Mouse (Mus musculus) forebrain, embryonic 15.5 days (tissue): ENCODE measurements around the gene Slc38a6. TPM values are rescaled to one million over a fixed set of nuclear protein-coding genes. Genes with fewer than 3 reads are reported as not detected.

Source experiments
- ATAC-seq: fragments of 200-750 bp; cut with Nextera tagmentation; replicated peaks from 2 replicates; pipeline ENCODE4 v1.8.0; 2017; ENCODE audit warnings: mild to moderate bottlenecking, moderate TSS enrichment, moderate library complexity
- H3K27ac ChIP-seq: fragments of 300-500 bp; sonication (generic); replicated peaks from 2 replicates; pipeline ENCODE4 v1.5.1; 2015; ENCODE audit warnings: mild to moderate bottlenecking, inconsistent platforms
- H3K27me3 ChIP-seq: fragments of 300-500 bp; sonication (generic); 2 replicates; pipeline ENCODE4 v1.6.1; 2015; ENCODE audit warnings: inconsistent platforms
- H3K36me3 ChIP-seq: fragments of 300-500 bp; sonication (generic); 2 replicates; pipeline ENCODE4 v1.6.1; 2015; ENCODE audit warnings: mild to moderate bottlenecking, inconsistent platforms
- H3K4me1 ChIP-seq: fragments of 300-500 bp; sonication (generic); 2 replicates; pipeline ENCODE4 v1.6.1; 2015; ENCODE audit warnings: inconsistent platforms
- H3K4me2 ChIP-seq: fragments of 300-500 bp; sonication (generic); replicated peaks from 2 replicates; pipeline ENCODE4 v1.6.1; 2015; ENCODE audit warnings: mild to moderate bottlenecking, inconsistent platforms
- H3K4me3 ChIP-seq: fragments of 300-500 bp; sonication (generic); 2 replicates; pipeline ENCODE4 v1.5.1; 2015; ENCODE audit warnings: mild to moderate bottlenecking, inconsistent platforms
- H3K9ac ChIP-seq: fragments of 300-500 bp; sonication (generic); replicated peaks from 2 replicates; pipeline ENCODE4 v1.6.1; 2015; ENCODE audit warnings: mild to moderate bottlenecking, inconsistent platforms
- H3K9me3 ChIP-seq: fragments of 300-500 bp; sonication (generic); 2 replicates; pipeline ENCODE4 v1.6.1; 2016; ENCODE audit warnings: inconsistent platforms
- WGBS: fragments of 180-500 bp; shearing (Covaris S2); methylation state at CpG from one replicate; pipeline ENCODE4 v1.1.7; 2015; ENCODE audit warnings: mixed read lengths; 5-methylcytosine and 5-hydroxymethylcytosine counted together
- polyA plus RNA-seq: library from polyadenylated mRNA; unstranded; fragments of >200 nt; fragmentation: Nextera tagmentation; extraction: Ambion mirVana; gene quantifications from 2 replicates; pipeline ENCODE4 v1.2.1, GENCODE M21; 2015

Gene Slc38a6
- polyA plus RNA-seq, 1 experiment from 2014 or later = 6.7 TPM

DNA sequence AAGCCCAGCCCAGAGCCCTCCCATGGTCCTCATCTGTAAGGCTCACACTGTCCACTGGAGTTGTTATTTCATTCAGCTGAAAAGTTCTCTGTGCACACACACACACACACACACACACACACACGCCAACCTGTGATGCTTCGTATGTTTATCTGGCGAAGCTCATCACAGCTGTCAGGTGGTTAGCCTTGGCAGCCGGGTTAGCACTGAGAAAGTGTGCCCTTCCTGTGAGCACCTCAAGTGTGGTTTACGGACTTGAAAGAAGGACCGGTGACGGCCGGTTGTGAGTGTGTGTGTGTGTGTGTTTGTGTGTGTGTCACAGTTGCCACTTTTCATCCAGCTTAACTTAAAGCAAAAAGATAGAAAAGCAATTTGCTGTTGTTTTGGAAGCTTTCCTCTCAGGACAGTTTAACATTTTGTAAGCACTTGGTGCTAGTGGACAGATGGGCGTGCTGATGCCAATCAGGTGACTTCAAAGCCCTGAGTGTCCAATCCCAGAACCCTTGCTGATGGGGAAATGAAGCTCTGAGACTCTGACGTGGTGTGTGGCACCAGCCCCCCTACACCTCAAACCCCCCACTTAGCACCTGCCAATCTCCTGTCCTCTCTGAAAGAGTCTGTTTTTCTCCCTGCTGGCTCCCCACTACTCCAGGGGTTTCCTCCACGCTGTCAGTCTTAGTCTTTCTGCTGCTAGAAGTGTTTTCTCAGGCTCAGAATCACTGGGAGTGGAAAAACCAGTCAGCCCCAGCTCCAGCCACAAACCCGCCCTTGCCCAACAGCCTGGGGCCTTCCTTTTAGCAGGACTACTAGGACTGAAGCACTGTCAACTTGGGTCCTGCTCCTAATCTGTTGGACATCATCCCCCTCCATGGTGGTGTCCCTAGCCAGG is 96.0 kb downstream of the Slc38a6 start:
- Histone ChIP-seq H3K4me2 (no peak overlapping the region), H3K4me3 (no peak overlapping the region), H3K36me3 (no peaks in the 10 kb centered on the region), H3K27ac (no peak overlapping the region), H3K9me3 (no peaks in the 10 kb centered on the region), H3K9ac (no peak overlapping the region), H3K4me1 (no peaks in the 10 kb centered on the region), H3K27me3 (no peaks in the 10 kb centered on the region)
- no peak for ATAC-seq
- 76% methylated on average over 12 of the region's 12 CpGs for WGBS

DNA sequence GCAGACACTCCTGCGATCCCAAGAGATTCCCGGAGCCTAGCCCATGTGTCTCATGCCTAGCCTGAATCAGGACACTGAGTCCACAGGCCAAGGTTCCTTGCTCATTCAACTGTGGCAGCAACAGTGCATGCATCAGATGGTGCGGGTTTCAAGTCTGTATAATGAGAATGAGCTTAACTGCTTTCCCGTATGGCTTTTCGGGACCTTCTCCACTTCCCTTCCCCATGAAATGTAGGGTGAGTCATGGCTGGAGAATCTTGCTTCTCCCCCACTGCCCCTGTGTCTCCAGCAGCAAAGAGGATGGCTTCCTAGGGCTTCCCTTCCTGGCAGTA is 96.6 kb downstream of the Slc38a6 start:
- Histone ChIP-seq H3K36me3 (no peaks in the 10 kb centered on the region), H3K27ac (no peak overlapping the region), H3K9me3 (no peaks in the 10 kb centered on the region), H3K4me1 (no peaks in the 10 kb centered on the region), H3K4me3 (no peak overlapping the region), H3K9ac (no peak overlapping the region), H3K4me2 (no peak overlapping the region), H3K27me3 (no peaks in the 10 kb centered on the region)
- whole genome bisulfite sequencing = 83% methylated on average over 5 of the region's 5 CpGs
- ATAC-seq = no peak

DNA sequence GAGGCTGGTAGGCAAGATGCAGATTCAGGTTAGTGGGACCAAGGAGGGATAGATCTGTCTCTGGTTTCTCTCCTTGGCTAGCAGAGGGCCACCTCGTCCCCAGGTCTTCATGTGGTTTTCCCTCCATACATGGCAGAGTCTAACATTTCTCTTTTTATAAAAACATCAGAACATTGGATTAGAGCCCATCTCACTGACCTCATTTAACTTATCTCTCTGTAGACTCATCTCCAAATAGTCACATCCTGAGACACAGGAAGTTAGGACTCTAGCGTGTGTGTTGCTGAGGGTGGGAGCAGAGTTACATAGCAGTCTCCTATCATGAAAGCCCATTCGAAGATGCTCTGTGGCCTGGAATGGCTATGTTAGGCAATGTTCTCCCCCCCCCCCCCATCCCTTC is 97.3 kb downstream of the Slc38a6 start:
- H3K4me2 ChIP-seq = no peak overlapping the region
- 86% methylated on average over 3 of the region's 3 CpGs for WGBS
- no peak for ATAC-seq
- H3K4me3 ChIP-seq = no peak overlapping the region
- no peak overlapping the region for H3K27ac ChIP-seq
- no peaks in the 10 kb centered on the region for H3K4me1 ChIP-seq
- no peaks in the 10 kb centered on the region for H3K9me3 ChIP-seq
- H3K36me3 ChIP-seq = no peaks in the 10 kb centered on the region
- H3K9ac ChIP-seq = no peak overlapping the region
- no peaks in the 10 kb centered on the region for H3K27me3 ChIP-seq

DNA sequence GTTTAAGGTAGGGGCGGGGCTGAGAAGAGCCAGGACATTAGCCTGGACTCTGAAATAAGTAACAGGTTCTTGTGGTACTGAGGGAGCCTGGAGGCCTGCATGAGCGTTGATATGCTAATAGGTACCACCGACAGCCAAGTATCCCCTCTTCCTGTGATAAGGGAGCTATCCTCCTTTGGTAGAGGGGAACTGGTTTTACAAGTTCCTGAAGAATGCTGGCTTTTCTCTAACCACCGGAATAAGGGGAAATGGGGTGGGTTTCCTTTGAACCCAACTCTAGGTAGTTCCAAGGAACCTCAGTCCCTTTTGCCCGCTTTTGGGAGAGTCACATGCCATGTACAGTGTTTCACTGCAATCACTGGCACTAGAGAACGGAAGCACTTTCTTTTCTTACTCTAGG is 98.2 kb downstream of the Slc38a6 start:
- Histone ChIP-seq H3K27me3 (no peaks in the 10 kb centered on the region), H3K4me3 (no peak overlapping the region), H3K36me3 (no peaks in the 10 kb centered on the region), H3K4me1 (no peaks in the 10 kb centered on the region), H3K9me3 (no peaks in the 10 kb centered on the region), H3K4me2 (no peak overlapping the region), H3K9ac (no peak overlapping the region), H3K27ac (no peak overlapping the region)
- WGBS = 67% methylated on average over 6 of the region's 6 CpGs
- ATAC-seq = no peak

DNA sequence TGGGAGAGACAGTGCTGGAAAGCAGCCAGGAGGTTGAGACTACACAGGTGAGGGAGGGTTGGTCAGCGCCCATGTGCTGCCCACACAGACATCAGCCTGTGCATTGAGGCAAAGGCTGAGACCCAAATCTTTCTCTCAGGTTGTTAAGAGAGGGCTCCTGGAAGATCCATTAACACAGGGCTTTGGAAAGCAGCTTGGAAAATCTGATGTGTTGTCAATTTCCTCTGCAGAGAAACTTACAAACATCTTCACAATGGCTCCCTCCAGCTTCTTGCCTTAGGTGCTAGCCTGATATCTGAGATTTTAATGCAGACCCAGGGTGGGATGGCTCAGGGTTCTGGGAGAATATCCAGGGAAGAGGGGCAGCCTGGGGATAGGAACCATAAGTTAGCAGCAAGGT is 105.9 kb downstream of the Slc38a6 start:
- no peak overlapping the region for H3K27ac ChIP-seq
- H3K4me2 ChIP-seq = no peak overlapping the region
- no peak for ATAC-seq
- H3K9ac ChIP-seq = no peak overlapping the region
- no peaks in the 10 kb centered on the region for H3K4me1 ChIP-seq
- WGBS = 86% methylated on average over 1 of the region's 1 CpGs
- H3K27me3 ChIP-seq = no peaks in the 10 kb centered on the region
- no peaks in the 10 kb centered on the region for H3K9me3 ChIP-seq
- H3K36me3 ChIP-seq = no peaks in the 10 kb centered on the region
- H3K4me3 ChIP-seq = no peak overlapping the region

DNA sequence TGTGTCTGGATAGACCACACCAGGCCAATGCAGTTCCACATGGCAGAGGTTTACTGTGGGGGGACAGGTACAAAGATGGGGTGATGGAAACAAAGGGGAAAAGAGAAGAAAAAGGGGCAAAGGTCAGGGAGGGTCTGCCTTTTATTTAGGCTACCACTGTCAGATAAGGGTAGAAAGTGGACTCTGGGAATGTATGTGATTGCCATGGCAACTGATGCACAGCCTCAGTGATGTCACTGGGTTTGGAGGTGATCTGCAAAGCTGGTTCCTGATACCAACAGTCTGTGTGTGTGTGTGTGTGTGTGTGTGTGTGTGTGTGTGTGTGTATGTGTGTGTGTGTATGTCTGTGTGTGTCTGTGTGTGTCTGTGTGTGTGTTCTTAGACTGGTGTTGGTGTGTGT is 106.4 kb downstream of the Slc38a6 start:
- H3K4me2 ChIP-seq = no peak overlapping the region
- no peak overlapping the region for H3K27ac ChIP-seq
- no peaks in the 10 kb centered on the region for H3K4me1 ChIP-seq
- H3K27me3 ChIP-seq = no peaks in the 10 kb centered on the region
- no peak overlapping the region for H3K9ac ChIP-seq
- ATAC-seq = no peak
- H3K4me3 ChIP-seq = no peak overlapping the region
- H3K36me3 ChIP-seq = no peaks in the 10 kb centered on the region
- no peaks in the 10 kb centered on the region for H3K9me3 ChIP-seq

DNA sequence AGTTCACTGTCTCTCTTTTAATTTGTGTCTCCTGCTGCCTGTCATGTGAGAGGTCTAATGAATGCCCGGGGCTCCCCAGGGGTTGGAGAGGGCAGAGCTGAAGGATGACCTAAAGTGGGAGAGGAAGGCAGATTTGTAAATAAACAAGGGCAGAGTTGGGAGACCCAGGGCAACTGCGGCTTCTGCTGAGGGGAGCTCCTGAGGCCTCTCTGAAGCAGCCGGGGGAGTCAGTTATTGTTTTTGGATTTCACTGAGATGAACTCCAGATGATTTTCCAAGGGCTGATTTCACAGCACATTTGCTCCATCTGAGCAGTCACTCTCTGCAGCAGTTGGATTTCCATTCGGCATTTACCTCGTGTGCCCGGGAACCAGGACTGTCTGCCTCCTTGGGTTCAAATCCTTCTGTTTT is 107.3 kb downstream of the Slc38a6 start:
- H3K4me3 ChIP-seq = no peak overlapping the region
- no peak overlapping the region for H3K27ac ChIP-seq
- no peaks in the 10 kb centered on the region for H3K36me3 ChIP-seq
- H3K27me3 ChIP-seq = no peaks in the 10 kb centered on the region
- no peaks in the 10 kb centered on the region for H3K4me1 ChIP-seq
- H3K4me2 ChIP-seq = no peak overlapping the region
- WGBS = 38% methylated on average over 6 of the region's 6 CpGs
- H3K9ac ChIP-seq = no peak overlapping the region
- H3K9me3 ChIP-seq = no peaks in the 10 kb centered on the region
- no peak for ATAC-seq

DNA sequence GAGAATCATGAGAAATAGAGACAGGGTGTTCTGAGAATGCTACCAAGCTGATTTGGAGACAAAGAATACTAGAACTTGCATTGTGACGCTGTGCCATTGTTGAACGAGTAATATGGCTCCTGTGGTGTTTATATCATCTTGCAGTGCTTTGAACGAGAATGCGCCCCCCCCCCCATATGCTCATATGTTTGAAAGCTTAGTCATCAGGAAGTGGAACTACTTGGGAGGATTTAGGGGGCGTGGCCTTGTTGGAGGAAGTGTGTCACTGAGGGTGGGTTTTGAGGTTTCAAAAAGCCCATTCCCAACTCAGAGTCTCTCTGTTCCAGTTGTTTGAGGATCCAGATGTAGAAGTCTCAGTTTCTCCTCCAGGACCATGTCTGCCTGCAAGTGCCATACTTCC is 108.0 kb downstream of the Slc38a6 start:
- no peak for ATAC-seq
- H3K9me3 ChIP-seq = no peaks in the 10 kb centered on the region
- no peaks in the 10 kb centered on the region for H3K27me3 ChIP-seq
- no peak overlapping the region for H3K4me3 ChIP-seq
- no peak overlapping the region for H3K27ac ChIP-seq
- H3K4me1 ChIP-seq = no peaks in the 10 kb centered on the region
- H3K36me3 ChIP-seq = no peaks in the 10 kb centered on the region
- no peak overlapping the region for H3K4me2 ChIP-seq
- H3K9ac ChIP-seq = no peak overlapping the region
- 86% methylated on average over 5 of the region's 5 CpGs for WGBS

DNA sequence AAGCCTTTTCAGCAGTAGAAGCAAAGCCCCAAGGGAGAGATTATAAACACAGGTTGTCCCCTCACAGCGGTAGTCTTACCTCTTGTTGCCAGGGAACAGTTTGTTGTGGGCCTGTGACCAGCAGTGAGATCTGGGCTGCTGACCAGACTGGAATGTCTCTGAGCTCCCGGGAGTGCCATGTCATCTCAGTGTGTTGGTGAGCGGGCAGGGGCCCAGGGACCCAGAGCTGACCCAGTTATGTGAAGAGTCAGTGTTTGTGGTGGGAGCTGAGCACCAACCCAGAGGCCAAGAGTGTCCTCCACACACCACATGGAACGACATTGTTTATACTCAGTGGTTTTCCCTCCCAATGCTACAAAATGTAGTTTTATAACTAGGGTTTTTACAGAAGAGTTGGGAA is 112.8 kb downstream of the Slc38a6 start:
- no peaks in the 10 kb centered on the region for H3K27me3 ChIP-seq
- no peaks in the 10 kb centered on the region for H3K9me3 ChIP-seq
- WGBS = 54% methylated on average over 4 of the region's 4 CpGs
- H3K9ac ChIP-seq = no peak overlapping the region
- H3K4me2 ChIP-seq = no peak overlapping the region
- H3K4me1 ChIP-seq = no peaks in the 10 kb centered on the region
- H3K4me3 ChIP-seq = no peak overlapping the region
- H3K27ac ChIP-seq = no peak overlapping the region
- ATAC-seq = no peak
- no peaks in the 10 kb centered on the region for H3K36me3 ChIP-seq

DNA sequence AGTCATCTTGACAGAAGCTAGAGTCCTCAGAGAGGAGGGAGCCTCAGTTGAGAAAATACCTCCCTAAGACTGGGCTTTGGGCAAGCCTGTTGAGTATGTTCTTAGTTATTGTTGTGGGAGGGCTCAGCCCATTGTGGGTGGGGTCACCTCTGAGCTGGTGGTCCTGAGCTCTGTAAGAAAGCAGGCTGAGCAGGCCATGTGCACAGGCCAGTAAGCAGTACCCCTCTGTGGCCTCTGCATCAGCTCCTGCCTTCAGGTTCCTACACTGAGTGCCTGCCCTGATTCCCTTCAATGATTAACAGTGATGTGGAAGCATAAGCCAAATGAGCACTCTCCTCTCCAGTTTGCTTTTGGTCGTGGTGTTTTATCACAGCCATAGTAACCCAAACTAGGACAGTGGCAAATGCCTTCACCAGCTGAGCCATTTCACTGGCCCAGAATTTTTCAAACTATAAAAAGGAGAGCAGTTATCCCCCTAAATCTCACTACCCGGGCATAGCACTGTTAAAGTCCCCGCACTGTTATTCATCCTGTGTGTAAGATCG is 114.0 kb downstream of the Slc38a6 start:
- H3K36me3 ChIP-seq = no peaks in the 10 kb centered on the region
- no peak overlapping the region for H3K4me3 ChIP-seq
- H3K4me2 ChIP-seq = no peak overlapping the region
- no peaks in the 10 kb centered on the region for H3K4me1 ChIP-seq
- no peaks in the 10 kb centered on the region for H3K27me3 ChIP-seq
- WGBS = 85% methylated on average over 4 of the region's 4 CpGs
- ATAC-seq = no peak
- H3K9ac ChIP-seq = no peak overlapping the region
- H3K9me3 ChIP-seq = no peaks in the 10 kb centered on the region
- no peak overlapping the region for H3K27ac ChIP-seq

DNA sequence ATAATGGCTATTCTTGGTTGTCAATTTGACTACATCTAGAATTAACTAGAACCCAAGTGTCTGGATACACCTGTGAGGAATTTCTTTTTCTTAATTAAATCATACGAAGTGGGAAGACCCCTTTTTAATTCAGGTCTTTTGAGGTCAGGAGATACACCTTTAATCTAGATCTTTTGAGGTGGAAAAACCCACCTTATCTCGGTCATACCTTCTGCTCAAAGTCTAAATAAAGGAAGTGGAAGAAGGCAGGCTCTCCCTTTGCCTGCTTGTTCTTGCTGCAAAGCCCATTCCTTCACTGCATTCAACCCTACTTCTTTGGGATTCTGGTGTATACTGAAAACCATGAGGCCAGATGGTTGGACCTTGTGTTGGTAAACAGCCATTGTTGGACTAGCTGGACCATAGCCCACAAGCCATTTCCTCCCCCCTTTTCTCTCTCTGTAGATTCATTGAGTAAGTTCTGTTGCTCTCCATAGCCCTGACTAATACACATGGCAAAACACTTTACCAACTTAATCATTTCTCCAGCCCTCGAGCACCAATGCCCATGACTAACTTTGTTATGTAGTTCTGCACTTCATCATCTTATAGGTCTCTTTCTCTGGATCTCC is 115.0 kb downstream of the Slc38a6 start:
- Histone ChIP-seq H3K27me3 (no peaks in the 10 kb centered on the region), H3K9me3 (no peaks in the 10 kb centered on the region), H3K36me3 (no peaks in the 10 kb centered on the region), H3K27ac (no peak overlapping the region), H3K4me2 (no peak overlapping the region), H3K9ac (no peak overlapping the region), H3K4me3 (no peak overlapping the region), H3K4me1 (no peaks in the 10 kb centered on the region)
- WGBS = 86% methylated on average over 3 of the region's 3 CpGs
- no peak for ATAC-seq

DNA sequence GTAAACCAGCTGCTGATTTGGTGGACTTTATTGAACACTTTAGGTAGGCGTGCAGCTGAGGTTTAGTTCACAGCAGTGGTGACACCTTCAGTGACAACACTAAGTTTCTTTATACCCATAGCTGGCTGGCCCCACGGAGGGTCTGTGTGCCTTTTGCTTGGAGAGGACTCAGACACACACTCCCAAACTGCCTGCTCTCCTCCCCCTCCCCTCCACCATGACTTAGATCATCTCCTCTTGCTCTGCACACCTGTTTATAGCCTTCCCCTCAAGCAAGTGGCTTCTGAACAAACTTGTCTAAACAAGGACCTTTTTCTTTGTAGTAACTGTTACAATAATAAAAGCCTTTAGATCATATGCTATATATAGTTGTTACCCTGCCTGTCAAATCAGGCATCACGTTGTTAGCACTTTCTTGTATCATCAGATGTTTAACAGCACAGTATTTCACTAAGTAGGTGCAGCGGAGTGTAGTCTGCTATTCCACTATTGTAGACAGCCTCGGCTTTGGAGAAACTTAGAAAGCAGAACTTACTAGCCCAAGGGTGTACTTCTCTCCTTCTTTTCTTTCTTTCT is 115.6 kb downstream of the Slc38a6 start:
- no peak overlapping the region for H3K27ac ChIP-seq

More for the DNA sequence above, 115.6 kb downstream of the Slc38a6 start:
- 74% methylated on average over 5 of the region's 5 CpGs for WGBS
- no peak overlapping the region for H3K4me2 ChIP-seq
- no peaks in the 10 kb centered on the region for H3K36me3 ChIP-seq
- H3K9me3 ChIP-seq = no peaks in the 10 kb centered on the region
- no peak overlapping the region for H3K4me3 ChIP-seq
- ATAC-seq = no peak
- no peaks in the 10 kb centered on the region for H3K4me1 ChIP-seq
- no peaks in the 10 kb centered on the region for H3K27me3 ChIP-seq
- H3K9ac ChIP-seq = no peak overlapping the region
